Mouse (Mus musculus) heart, adult 18-20 months (tissue): ENCODE data around the gene Fbxo36. TPM values are rescaled to one million over a fixed set of nuclear protein-coding genes. Genes with fewer than 3 reads are reported as not detected.

Source experiments
- DNase-seq, 2 experiments: peaks; one replicate each; pipeline ENCODE4 v3.0.0; 2021 to 2022; ENCODE audit warnings: mixed read lengths in 1 of 2
- long read RNA-seq, 2 experiments: library from polyadenylated mRNA; stranded (forward); transcript quantifications; one replicate each; pipeline ENCODE4 v2.0.0; 2021
- total RNA-seq, 2 experiments: library from RNA; stranded (reverse); gene quantifications; 2 replicates each; pipeline ENCODE4 v1.2.3; 2021

Gene Fbxo36
- 1 to 10 TPM; 1.9 TPM for total RNA-seq
- long read RNA-seq, experiment 1, partial matches to known transcripts, result 0 of 4 reads
- long read RNA-seq, experiment 1, other reads (novel, unspliced or antisense), result 1 of 4 reads
- long read RNA-seq, experiment 2, transcript Fbxo36-201 (4 exons, 901 nt), result major isoform, 6 of 6 reads
- long read RNA-seq, experiment 2, partial matches to known transcripts, result 0 of 6 reads
- long read RNA-seq, experiment 2, other reads (novel, unspliced or antisense), result 0 of 6 reads

DNA sequence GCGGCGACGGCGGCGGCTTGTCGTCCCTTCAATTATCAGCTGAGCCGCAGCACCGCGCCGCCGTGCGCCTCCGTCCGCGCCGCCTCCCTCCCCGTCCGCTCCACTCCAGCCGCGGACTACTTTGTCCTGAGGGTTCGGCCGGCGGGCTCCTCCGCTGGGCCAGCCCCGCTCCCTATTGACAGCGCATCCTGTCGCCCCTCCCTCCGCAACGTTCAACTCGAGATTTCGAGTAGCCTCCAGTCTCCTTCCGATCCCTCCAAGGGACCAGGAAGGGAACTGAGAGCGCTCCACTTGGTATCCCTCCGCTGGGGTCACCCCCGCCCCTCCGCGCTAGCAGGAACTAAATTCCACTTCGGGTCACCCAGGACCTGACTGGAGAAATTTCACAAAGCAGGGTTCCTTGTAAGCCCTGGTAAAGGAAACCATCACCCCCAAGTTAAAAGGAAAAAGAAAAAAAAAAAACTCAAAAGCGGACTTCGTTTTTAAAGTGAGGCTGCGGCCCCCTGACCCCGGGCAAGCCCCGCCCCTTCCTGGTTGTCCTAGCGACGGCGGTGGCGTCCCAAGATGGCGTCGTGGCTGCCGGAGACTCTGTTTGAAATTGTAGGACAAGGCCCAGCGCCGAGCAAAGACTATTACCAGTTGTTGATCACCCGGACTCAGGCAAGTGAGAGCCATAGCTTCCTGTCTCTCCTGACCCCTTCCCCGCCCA is at the start of gene Fbxo36:
TSS of gene Fbxo36 (plus strand) at position 533 of the 709 bp plus-strand sequence.
- DNase-seq, result peak; percentile 95 to 96

DNA sequence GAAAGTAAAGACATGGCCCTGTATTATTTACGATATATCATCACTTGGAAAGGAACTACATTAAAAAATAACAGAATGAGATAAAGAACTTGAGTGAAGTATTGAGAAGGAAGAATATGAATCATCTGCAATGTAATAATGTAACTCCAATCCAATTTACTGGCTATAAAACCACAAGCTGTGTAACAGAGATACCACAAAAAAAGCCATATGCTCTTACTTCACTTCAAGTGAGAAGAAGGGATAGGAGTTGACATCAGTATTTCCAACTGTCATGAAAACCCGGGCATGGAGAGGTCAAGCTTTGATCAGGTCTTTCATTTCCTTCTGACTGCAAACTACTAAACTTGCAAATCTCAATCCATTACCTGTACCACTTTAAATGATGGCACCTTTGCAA is 48.2 kb upstream of the Fbxo36 start:
- DNase-seq, result no peak

DNA sequence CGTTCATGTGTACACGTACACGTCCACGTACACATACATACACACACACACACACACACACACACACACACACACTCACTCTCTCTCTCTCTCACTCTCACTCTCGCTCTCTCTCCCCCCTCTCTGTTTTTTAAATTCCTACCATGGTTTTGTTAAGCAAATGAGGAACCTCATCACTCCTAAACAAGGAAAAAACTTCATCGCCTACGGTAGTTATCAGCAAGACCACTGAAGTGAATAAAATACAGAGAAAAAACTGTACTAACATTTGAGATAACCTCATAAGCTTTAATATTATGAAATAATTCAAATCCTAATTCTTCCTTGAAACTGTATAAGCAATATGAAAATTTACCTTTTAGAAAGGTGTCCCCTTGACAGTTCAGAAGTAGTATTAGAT is 44.3 kb upstream of the Fbxo36 start:
- no peak for DNase-seq

DNA sequence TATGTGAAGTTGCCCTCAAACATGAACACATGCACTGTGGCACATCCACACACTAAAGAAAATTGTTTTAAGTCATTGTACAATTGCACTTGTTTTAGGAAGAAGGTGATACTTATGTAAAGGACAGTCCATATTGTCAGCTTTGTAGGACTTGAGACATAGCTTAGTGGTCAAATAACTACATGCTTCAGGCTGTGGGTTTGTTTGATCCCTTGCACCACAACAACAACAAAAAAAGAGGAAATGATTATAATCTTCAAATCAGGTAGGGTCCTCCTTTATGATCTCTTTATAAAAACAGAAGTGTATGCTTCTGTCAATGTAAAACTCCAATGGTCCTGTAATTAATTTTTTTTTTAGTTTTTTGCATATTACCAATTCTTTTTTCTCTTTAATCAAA is 40.5 kb upstream of the Fbxo36 start:
- DNase-seq, result no peak

DNA sequence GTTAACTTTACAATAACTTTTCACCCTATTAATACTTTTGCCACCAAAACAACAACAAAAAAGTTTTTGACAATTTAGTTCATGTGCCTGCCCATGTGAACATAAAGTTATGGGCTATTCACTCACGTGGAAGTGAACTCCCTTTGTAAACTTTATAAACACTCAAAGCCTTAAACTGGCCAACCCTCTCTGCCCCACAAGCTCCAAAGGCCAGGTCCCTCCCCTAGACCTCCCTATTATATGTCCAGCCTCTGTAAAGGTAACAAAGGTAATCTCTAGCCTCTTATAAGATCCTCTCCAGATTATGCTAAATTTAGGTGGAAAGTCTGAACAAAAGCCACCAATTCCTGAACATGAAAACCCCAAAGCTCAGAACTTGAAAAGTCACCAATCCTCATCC is 35.9 kb upstream of the Fbxo36 start:
- no peak for DNase-seq

DNA sequence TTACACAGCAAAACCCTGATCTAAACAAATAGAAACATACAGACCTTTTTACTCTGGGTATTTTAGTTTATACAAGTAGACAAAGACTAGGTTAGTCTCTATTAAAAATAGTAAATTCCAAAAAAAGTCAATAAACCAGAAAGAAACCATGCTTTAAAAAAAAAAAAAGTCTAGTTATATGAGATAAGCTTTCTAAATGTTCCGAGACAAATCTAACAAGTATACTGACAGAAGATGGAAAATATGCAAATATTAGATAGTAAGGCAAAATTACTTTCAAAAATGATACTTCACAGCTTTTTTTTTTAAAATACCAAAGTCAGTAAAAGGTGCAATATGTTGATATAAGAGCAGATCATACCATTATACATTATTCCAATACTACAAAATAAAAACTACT is 22.0 kb upstream of the Fbxo36 start:
- DNase-seq, result no peak

DNA sequence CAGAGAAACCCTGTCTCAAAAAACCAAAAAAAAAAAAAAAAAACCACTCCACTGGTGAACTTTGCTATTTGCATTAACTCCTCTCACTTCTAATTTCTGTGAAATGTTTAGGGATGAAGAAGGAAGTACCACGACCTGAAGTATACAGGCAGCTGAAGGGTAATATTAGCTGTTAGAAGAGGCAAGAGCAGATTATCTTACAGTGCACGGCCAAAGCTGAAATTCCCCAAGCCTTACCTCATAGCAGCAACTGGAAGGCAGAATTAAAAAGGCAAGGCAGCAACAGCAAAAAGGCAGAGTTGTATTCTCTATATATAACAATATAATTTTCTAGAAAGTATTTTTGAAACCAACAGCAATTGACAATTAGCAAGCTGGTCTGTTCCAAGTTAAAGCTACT is 14.6 kb upstream of the Fbxo36 start:
- DNase-seq, result peak; percentile 14 to 17

DNA sequence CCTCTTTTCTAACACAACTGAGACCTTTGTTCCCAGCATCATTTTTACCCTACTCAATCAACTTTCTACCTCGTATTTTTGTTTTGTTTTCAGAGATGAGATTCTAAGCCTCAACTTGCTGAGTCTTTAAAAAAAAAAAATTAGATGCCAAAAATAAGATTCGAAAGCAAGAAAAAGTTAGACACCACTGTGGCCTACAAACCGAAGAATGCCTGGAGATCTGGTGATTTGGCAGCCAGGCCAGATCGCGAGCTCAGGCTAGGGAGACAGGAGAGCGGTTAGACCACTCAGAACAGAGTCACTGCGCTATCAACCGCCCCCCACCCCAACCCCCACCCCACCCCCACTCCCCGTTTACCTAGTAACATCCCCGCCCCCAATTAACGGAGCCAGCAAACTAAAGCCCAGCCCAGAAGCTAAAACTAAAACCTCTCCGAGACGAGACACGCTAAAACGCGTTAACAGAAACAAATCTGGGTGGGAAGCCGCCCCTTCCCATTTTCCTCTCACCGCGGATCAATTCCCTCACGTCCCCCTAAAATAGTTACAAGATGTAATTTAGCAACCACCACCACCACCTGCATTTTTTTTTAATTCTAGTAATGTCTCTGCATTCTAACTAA is 2.0 kb upstream of the Fbxo36 start:
- DNase-seq, result peak in 1 of 2 experiments; percentile 10

DNA sequence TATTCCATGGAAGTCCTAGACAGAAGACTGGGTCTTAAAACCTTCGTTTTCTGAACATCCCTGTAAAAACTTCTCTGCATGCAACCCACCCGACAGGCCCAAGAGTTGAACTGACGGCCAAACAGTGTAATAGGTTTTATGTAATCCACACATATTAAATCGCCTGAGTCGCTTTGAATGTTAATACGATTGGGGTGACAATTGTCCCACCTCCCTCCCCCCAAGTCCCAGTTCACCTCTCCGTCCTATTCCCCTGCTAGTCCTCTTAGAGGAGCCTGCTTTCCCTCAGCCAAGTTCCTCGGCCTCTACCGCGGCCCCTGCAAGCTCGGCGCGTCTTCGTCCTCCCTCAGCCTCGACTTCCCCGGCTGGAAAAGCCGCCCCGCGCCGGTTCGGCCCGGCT is 1.5 kb upstream of the Fbxo36 start:
- DNase-seq, result peak; percentile 10 to 37

DNA sequence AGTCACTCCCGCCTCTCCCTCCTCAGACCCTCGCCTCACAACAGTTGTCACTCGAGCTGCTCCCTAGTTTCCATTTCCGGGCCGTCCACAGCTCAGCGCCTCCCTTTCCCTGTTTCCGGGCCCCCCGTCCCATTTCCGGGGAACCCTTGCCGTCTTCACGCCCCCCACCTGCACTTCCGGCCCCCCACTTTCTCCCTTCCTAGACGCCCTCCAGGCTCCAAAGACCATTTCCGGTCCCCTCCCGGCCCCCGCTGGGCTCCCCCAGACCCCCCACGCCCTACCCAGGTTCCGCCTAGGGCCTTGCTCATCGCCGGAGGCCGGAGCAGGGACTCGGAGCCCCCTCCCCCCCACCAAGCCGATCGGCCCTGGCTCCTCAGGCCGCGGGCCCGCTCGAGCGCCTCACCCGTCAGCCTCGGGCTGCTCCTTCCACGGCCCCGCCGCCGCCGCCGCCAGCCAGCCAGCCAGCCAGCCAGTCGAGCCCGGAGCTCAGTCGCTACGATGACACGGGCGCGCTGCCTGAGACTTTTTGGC is 955 bp upstream of the Fbxo36 start:
- peak; percentile 77 for DNase-seq

DNA sequence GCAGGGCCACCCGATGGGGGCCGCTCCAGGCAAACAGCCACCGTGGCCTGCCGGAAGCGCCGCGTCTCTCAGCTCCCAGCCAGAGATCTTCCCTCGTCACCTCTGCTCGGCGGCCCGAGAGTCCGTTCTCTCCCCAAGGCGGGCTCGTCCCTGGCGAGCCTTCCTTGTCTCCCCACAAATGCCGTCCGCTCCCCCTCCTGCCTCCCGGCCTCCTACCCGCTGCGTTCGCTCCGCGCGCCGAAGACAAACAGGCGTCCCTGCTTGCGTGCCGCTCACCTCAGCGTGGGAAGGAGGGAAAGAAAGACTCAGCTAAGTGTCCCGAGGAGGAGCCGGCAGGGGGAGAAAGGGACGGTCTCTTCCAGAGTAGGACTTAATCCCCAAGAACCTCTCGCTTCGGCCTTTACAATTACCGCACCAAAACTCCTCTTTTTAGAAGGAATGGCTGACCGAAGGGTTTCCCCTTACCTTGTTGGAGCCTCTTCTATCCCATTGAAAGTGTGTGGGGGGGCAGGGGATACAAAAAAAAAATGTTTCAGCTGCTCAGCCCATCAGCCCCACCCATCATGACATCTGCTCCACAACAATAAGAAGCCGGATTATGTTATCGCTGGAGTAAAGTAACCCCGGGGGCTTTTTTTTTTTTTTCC is 500 bp downstream of the Fbxo36 start, which contains the start of gene Trip12:
TSS of gene Trip12 (minus strand) at position 499 of the 647 bp plus-strand sequence.
- no peak for DNase-seq

DNA sequence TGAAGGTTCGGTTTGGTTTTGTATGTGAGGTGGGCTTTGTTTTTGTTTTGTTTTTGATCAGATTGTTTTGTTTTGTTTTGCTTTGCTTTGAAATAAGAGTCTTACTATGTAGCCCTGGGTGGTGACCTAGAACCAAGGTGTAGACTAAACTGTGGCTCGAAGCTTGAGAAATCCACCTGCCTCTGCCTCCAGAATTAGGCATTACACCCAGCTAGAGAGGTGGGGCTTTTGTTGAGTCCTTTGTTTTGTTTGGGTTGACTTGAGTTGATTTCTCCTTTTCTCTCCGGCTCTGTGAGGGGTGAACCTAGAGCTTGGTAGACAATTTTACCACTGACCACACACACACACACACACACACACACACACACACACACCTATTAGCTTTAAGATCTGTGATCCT is 1.4 kb downstream of the Fbxo36 start:
- DNase-seq, result no peak

DNA sequence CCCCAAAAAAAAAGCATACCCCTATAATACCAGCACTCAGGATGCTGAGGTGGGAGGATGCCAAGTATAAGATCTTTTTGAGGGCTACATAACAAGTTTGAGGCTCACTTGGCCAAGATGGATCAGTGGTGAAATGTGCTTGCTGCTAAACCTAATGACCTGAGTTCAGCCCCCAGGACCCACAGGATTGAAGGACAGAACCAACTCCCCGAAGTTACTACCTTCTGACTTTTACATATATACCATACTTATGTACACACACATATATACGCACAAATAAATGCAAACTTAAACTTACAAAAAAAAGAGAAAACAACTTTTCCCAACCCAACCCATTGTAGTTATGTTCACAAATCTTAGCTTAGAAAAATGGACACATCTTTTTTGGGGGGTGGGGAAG is 3.7 kb downstream of the Fbxo36 start:
- DNase-seq, result no peak

DNA sequence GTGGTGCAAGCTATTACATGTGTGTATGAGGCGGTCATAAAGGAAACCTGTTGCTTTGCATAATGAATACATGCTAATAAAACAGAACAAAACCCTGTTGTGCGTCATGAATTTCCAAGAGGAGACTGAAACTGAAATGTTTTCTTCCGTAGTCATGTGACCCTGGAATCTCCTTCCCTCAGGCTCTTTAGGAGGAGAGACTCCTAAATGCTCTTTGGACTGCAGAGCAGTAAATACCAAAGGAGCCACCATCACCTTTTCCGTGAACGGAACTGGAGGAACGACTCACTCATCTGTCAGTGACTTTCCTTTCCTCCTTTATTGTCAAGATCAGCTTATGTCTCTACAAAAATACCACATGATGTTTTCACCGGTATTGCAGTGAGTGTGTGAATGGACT is 8.1 kb downstream of the Fbxo36 start:
- DNase-seq, result no peak

DNA sequence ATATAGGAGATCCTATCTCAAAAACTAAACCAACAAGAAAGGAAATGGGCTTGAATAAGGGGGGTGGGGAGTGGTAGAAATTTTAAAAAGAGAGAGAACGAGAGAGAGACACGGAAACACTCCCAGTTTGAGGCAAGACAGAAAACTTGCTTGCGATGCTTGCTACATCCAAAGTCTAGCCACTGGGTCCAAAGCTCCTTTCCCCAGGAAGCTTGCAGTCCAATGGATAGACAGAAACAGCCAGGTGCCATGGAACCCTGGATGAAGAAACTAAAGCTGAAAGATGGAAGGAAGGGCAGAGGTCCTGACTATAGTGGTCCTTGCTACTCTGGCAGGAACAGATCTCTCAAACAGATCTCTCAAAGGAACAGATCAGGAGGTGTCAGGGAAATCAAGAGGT is 8.7 kb downstream of the Fbxo36 start:
- DNase-seq, result no peak

DNA sequence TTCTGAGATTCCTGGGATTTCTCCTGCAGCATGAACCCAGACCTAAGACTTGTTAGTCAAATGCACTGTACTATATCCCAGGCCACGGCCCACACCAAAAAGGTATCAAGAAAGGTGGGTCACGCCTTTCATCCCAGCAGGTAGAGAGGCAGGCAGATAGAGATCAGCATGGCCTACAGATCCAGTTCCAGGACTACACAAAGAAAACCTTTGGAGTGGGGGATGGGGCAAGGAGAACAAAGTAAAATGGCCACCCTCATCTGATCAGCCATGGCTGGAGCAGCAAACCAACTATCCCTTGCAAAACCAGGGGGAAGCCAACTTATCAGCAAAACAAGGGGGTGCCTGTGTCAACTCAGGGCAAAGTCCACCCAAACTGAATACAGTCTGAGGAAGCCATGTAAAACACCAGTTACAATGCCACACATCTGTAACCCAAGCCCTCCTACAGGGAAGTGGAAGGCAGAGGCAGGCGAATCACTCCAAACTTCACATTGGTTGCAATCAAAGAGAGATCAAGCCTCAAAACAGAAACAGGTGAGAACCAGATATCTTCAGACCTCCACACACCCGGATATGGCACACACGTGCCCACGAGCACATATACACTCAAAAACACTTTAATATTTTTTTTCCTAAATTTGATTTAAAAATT is 9.3 kb downstream of the Fbxo36 start:
- no peak for DNase-seq

DNA sequence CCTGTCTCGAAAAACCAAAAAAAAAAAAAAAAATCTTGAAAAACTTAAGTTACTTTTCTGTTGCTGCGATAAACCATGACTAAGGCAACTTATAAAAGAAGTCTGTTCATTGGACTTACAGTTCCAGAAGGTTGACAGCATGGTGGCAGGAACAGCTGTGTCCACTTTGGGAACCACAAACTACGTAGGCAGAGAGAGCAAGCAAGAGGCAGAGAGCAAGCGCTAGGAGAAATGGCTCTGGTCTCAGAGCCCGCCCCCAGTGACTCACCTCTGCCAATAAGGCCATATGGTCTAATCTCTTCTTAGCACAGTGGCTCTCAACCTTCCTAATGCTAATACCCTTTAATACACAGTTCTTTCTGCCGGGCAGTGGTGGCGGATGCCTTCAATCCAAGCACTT is 10.2 kb downstream of the Fbxo36 start:
- no peak for DNase-seq

DNA sequence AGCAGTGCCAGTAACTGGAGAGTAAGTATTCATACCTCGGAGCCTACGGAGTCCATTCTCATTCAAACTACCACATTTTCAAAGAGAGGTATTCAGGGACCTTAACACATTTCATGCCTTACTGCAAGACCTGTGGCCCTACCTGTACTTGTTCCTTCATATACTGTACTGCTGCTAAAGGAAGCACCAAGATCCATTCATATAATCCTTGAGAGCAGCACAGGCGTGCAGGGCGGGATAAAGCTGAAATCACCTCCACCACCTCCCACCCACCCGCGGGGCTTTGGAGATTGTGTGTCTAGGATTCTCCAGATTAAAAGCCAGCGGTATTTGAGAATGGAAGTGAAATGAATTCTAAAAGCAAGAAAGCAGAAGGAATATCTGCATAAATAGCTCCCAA is 10.8 kb downstream of the Fbxo36 start:
- no peak for DNase-seq

DNA sequence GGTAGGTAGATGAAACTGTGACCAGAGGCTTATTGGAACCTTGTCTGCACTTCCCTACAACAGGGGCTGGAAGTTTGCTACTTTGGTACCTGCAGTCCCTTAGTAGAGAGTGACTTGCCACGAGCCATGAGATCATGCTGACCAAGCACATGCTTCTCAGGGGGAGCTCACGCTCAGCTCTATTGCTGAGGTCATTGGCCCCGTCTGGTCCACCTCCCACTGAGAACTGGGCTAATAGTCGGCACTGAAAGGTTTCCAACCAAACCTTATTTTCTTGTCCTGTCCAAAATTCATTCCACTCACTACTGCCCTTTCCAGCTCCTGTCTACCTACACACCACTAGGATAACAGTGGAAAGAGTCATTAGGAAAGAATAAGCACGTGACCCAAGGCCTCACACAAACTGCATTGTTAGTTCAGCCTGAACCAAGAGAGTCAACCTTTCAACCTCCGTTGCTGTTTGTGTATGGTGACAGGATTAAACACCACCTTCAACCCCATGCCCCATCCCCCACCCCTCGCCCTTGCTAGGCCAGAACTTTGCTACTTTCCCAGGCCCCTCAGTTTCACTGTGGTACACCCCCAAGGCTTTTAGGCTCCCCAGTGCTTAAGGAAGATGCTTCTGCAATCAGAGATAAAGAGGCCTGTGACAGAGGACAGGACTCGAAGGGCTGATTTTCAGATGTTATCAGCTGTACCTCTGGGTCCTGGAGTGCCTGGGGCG is 12.0 kb downstream of the Fbxo36 start:
- no peak for DNase-seq

DNA sequence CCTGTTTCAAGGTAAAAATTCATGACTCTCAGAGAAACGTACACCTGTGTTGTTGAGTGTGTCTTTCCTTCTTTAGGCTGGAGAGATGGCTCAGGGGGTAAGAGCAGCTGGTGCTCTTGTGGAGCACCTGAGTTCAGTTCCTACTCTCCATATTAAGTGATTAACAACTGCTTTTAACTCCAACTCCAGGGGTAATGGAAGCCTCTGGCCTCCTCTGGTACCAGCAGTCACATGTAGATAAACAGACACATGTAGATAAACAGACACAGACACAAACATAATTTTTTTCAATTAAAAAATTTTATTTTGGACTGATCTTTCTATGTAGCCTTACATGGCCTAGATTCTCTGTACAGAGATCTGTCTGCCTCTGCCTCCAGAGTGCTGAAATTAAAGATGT is 14.1 kb downstream of the Fbxo36 start:
- no peak for DNase-seq

DNA sequence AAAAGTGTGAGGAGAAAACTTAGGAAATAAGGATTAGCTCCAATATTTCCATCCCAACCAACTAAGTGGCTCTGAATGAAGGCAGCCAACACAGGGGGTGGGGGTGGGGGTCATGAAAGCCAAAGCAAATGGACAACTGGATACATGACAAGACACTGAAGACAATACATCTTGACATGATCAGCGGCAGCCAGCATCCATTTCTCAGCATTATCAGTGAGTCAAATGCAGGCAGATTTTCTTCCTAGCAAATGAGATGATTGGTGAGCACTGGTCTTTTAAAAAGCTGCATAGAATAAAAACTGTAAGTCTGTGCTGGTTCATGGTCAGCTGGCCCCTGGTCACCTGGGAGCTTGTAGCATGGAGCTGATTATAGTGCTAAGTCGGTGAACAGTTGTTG is 15.3 kb downstream of the Fbxo36 start:
- DNase-seq, result no peak

DNA sequence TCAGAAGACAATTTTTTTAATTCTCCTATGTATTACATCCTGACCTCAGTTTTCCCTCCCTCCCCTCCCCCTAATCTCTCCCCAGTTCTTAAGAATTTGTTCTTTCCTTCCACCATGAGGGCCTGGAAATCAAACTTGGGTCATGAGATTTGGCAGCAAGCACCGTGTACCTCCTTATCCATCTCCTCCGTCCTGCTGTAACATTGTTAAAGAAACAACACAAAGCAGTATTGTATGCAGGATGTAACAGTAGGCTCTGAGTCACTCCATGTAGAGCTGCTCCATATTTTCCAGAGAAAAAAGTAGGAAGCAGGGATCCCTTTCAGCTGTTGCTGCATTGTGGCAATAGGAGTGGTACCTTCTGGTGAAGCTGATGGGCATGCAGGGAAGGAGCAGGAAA is 16.1 kb downstream of the Fbxo36 start:
- DNase-seq, result no peak
